Mouse (Mus musculus) olfactory bulb, adult 2 months (tissue): ENCODE results near the gene Vps11.

ENCODE experiments used
- CTCF ChIP-seq: fragments of 200-500 bp; IDR thresholded peaks from 2 replicates; pipeline ENCODE4 v1.5.1; 2012; ENCODE audit warnings: low read depth, mild to moderate bottlenecking, low read length, moderate library complexity; ENCODE audit not compliant: insufficient read depth
- POLR2A ChIP-seq: fragments of 200-500 bp; IDR thresholded peaks from 2 replicates; pipeline ENCODE4 v1.6.1; 2012; ENCODE audit warnings: mild to moderate bottlenecking, low read depth, low read length, moderate library complexity; ENCODE audit not compliant: insufficient read depth

DNA sequence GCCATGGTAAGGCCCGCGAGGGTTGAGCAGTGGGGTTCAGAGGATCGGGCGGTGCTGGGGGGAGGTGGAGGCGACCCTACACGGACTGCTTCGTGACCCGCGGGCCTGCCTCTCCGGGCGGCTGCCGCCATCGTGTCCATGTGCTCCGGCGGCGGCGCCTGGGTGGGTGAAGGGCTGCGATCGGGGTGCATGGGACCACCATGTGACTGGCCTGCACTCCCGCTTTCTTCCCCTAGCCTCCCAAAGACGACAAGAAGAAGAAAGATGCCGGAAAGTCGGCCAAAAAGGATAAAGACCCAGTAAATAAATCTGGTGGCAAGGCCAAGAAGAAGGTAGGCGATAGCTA is 46.3 kb upstream of the Vps11 start:
- TF ChIP-seq CTCF (no peak), POLR2A (no peak)
